Mouse (Mus musculus) frontal cortex, postnatal 25 days (tissue): Measurements from ENCODE around the gene Rabepk.
"Not testable (repeated sequence)": the region's sequence is repeated elsewhere in the genome, so short reads cannot be mapped to it uniquely, and the experiment has no call there.

Experiments
- DNase-seq, 2 experiments: peaks; one replicate each; pipeline ENCODE4 v3.0.0; 2022; ENCODE audit warnings: low spot score in 2 of 2

Gene Rabepk

GRCm38 (mm10) chr2:34764801-34765200, 34.9 kb downstream of the Rabepk start:
- no peak for DNase-seq

- no peak for DNase-seq
These were observed 36.8 kb downstream of the Rabepk start for GRCm38 (mm10) chr2:34762872-34763271.

DNA sequence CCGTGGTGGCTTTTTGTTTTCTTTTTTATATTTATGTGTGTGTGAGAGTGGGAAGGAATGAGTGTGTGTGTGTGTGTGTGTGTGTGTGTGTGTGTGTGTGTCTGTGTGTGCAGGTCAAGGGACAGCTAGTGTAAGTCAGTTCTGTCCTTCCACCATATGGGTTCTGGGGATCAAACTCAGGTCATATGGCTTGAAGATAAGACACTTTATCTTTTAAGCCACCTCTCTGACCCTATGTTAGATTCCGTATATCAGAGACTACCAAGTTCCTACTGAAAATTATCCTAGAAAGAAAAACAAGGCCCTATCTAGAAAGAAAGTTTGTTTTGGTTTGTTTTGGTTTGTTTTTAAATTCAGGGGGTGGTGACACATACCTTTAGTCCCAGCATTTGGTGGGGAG, 37.5 kb downstream of the Rabepk start:
- no peak for DNase-seq

- DNase-seq = not testable (repeated sequence)
These were observed 38.4 kb downstream of the Rabepk start for GRCm38 (mm10) chr2:34761272-34761671.

GRCm38 (mm10) chr2:34757341-34757740, 42.4 kb downstream of the Rabepk start:
- no peak for DNase-seq

DNA sequence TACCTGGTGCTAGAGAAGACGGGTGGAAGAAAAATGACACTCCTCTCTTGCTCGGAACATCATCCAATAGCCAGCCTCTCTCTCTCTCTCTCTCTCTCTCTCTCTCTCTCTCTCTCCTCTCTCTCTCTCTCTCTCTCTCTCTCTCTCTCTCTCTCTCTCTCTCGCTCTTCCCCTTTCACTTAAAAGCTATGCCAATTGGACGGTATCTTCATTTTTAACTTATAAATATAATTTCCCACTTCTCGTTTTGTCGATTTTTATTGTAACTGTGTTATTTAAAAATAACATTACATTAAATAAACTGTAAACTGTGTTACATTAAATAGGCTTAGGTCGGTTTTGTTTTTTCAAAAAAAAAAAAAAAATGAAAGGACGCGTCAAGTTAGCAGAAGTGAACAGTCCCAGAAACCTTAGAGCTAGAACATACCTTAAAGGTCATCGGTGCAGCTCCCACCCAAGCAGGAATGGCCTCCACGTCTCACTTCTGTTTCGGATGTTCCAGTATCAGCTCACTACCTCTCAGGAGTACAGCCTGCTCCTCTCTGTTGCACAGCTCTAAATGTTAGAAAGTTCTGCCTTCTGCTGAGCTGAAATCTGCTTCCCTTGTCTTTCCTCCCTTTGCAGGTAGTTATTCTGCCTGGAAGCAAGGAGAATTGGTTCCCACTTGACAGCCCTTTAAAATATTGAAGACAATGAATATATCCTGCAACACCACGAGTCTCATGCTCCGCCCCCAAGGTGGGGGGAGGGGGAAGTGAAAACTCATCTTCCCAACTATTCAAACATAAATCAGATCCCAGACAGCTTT, 45.0 kb downstream of the Rabepk start, which contains the start of gene Gapvd1:
Gene Gapvd1 (minus strand): TSS at position 682 of the 808 bp plus-strand sequence.
- DNase-seq = no peak

GRCm38 (mm10) chr2:34753811-34754550, 45.7 kb downstream of the Rabepk start:
- peak; percentile 64 to 71 for DNase-seq

GRCm38 (mm10) chr2:34750245-34750644, 49.5 kb downstream of the Rabepk start:
- DNase-seq = no peak

DNA sequence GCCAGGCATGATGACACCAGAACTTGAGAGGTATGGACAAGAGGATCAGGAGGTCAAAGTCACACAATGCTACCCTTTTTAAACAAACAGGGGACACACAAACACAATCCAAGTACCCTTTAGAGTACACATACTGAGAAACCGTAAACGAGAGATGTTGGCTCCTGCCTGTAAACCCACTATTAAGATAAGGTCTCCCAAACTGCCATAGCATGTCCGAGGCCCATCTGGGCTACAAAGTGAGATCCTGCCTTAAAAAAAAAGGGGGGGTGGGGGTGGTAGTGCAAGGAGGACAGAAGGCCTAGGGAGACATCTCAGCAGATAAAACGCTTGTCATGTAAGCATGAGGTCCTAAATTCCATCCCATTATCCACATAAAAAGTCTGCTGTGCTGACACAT, 51.2 kb downstream of the Rabepk start:
- DNase-seq = no peak

DNA sequence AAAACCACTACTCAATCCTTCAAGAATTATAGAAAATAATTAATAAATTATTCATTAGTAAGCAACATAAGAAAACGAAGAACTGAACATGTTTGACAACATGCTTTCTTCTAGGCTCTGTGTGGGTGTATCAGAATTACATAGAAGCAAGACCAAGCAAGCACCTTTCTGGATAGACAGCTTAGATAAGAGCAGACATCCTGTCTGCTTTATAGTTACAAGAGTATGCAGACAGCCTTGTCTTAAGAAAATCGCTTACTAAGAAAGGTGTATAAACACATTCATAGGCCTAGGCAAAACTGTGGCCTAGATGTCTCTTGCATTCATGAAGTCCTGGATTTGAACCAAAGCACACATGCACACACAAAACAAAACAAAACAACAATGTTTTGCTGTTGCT, 54.0 kb downstream of the Rabepk start:
- DNase-seq = no peak

- no peak for DNase-seq
These were observed 55.2 kb downstream of the Rabepk start for GRCm38 (mm10) chr2:34744476-34744875.

- no peak for DNase-seq
These were observed 57.0 kb downstream of the Rabepk start for GRCm38 (mm10) chr2:34742675-34743074.

GRCm38 (mm10) chr2:34741390-34742159, 58.1 kb downstream of the Rabepk start:
- no peak for DNase-seq

DNA sequence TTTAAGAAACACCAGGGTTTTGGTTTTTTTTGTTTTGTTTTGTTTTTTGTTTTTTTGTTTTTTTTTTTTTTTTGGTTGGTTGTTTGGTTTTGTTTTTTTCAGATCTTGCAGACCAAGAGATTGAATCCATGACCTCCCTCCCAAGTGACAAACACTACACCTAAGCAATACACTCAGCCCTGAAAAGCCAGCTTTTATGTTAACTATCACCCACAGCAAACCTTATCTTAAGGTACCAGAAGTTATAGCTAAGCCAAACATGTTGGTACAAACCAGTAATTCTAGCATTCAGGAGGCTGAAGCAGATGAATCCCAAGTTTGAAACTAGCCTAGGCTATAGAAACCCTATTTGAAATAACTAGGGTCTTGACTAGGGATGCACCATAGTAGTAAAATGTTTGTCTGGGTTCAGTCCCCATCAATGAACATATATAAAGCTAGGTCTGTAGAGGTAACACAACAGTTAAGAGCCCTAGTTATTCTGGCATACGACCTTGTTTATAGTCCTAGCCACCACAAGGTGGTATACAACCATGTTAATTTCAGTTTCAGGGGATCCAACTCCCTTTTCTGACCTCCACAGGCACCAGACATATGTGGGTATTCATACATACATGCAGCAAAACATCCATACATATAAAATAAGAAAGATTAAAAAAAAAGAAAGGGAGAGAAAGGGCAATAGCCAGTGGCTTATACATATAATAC, 59.9 kb downstream of the Rabepk start:
- DNase-seq = no peak

- DNase-seq = no peak
These were observed 61.8 kb downstream of the Rabepk start for GRCm38 (mm10) chr2:34737911-34738310.

- no peak for DNase-seq
These were observed 63.1 kb downstream of the Rabepk start for GRCm38 (mm10) chr2:34736626-34737025.
